Mouse (Mus musculus) lung, embryonic 15.5 days (tissue): ENCODE measurements around the gene Ptprm. TPM values are rescaled to one million over a fixed set of nuclear protein-coding genes. Genes with fewer than 3 reads are reported as not detected.

Experiments
- ATAC-seq: fragments of 200-750 bp; cut with Nextera tagmentation; 2 replicates; pipeline ENCODE4 v1.8.0; 2017; ENCODE audit warnings: moderate number of reproducible peaks, borderline replicate concordance; ENCODE audit not compliant: low FRiP score, low TSS enrichment; ENCODE audit errors: extremely low read depth
- H3K27ac ChIP-seq: fragments of 300-500 bp; sonication (generic); 2 replicates; pipeline ENCODE4 v1.5.1; 2015; ENCODE audit warnings: moderate library complexity, mild to moderate bottlenecking, inconsistent platforms
- H3K27me3 ChIP-seq: fragments of 300-500 bp; sonication (generic); 2 replicates; pipeline ENCODE4 v1.6.1; 2015; ENCODE audit warnings: inconsistent platforms
- H3K36me3 ChIP-seq: fragments of 300-500 bp; sonication (generic); 2 replicates; pipeline ENCODE4 v1.6.1; 2015; ENCODE audit warnings: inconsistent platforms
- H3K4me1 ChIP-seq: fragments of 300-500 bp; sonication (generic); 2 replicates; pipeline ENCODE4 v1.6.1; 2015; ENCODE audit warnings: inconsistent platforms
- H3K4me2 ChIP-seq: fragments of 300-500 bp; sonication (generic); 2 replicates; pipeline ENCODE4 v1.6.1; 2015; ENCODE audit warnings: inconsistent platforms, mild to moderate bottlenecking, moderate library complexity
- H3K4me3 ChIP-seq: fragments of 300-500 bp; sonication (generic); 2 replicates; pipeline ENCODE4 v1.5.1; 2015; ENCODE audit warnings: mild to moderate bottlenecking, inconsistent platforms
- H3K9ac ChIP-seq: fragments of 300-500 bp; sonication (generic); 2 replicates; pipeline ENCODE4 v1.6.1; 2015; ENCODE audit warnings: inconsistent platforms
- H3K9me3 ChIP-seq: fragments of 300-500 bp; sonication (generic); 2 replicates; pipeline ENCODE4 v1.6.1; 2016; ENCODE audit warnings: inconsistent platforms
- WGBS: fragments of 180-500 bp; shearing (Covaris S2); methylation state at CpG from one replicate; pipeline ENCODE4 v1.1.7; 2015; 5-methylcytosine and 5-hydroxymethylcytosine counted together
- polyA plus RNA-seq: library from polyadenylated mRNA; unstranded; fragments of >200 nt; fragmentation: Nextera tagmentation; extraction: Ambion mirVana; gene quantifications from 2 replicates; pipeline ENCODE4 v1.2.1, GENCODE M21; 2015

Ptprm gene
- polyA plus RNA-seq, 1 experiment from 2014 or later, result 43.2 TPM

- Histone ChIP-seq H3K4me1 (peaks cover 16% of the 10 kb centered on the region), H3K4me2 (no peak overlapping the region), H3K4me3 (no peak overlapping the region), H3K9ac (no peak overlapping the region), H3K36me3 (no peaks in the 10 kb centered on the region), H3K27me3 (no peaks in the 10 kb centered on the region), H3K27ac (no peak overlapping the region), H3K9me3 (no peaks in the 10 kb centered on the region)
- 86% methylated on average over 13 of the region's 13 CpGs for WGBS
- no peak for ATAC-seq
Observed at GRCm38 (mm10) chr17:67277124-67277910, 76.9 kb downstream of the Ptprm start.

- Histone ChIP-seq H3K4me3 (no peak overlapping the region), H3K4me1 (peaks cover 7% of the 10 kb centered on the region), H3K9ac (no peak overlapping the region), H3K4me2 (no peak overlapping the region), H3K36me3 (no peaks in the 10 kb centered on the region), H3K9me3 (no peaks in the 10 kb centered on the region), H3K27me3 (no peaks in the 10 kb centered on the region), H3K27ac (no peak overlapping the region)
- ATAC-seq, result no peak
- 41% methylated on average over 21 of the region's 21 CpGs for WGBS
Observed at GRCm38 (mm10) chr17:67274531-67275094, 79.6 kb downstream of the Ptprm start.

GRCm38 (mm10) chr17:67272928-67273327 lies 81.3 kb downstream of the Ptprm start:
- Histone ChIP-seq H3K36me3 (no peaks in the 10 kb centered on the region), H3K27ac (no peak overlapping the region), H3K4me1 (peaks cover 7% of the 10 kb centered on the region), H3K9ac (no peak overlapping the region), H3K4me2 (no peak overlapping the region), H3K9me3 (no peaks in the 10 kb centered on the region), H3K27me3 (no peaks in the 10 kb centered on the region), H3K4me3 (no peak overlapping the region)
- no peak for ATAC-seq

- Histone ChIP-seq H3K9ac (no peak overlapping the region), H3K9me3 (no peaks in the 10 kb centered on the region), H3K27ac (no peak overlapping the region), H3K4me3 (no peak overlapping the region), H3K27me3 (no peaks in the 10 kb centered on the region), H3K36me3 (no peaks in the 10 kb centered on the region), H3K4me2 (no peak overlapping the region), H3K4me1 (no peaks in the 10 kb centered on the region)
- ATAC-seq, result no peak
- 60% methylated on average over 9 of the region's 9 CpGs for WGBS
Observed at GRCm38 (mm10) chr17:67268475-67269080, 85.7 kb downstream of the Ptprm start.

GRCm38 (mm10) chr17:67266270-67266669 lies 88.0 kb downstream of the Ptprm start:
- ATAC-seq, result no peak
- H3K9me3 ChIP-seq, result no peaks in the 10 kb centered on the region
- 92% methylated on average over 6 of the region's 6 CpGs for WGBS
- H3K36me3 ChIP-seq, result no peaks in the 10 kb centered on the region
- no peak overlapping the region for H3K27ac ChIP-seq
- no peak overlapping the region for H3K4me3 ChIP-seq
- no peak overlapping the region for H3K9ac ChIP-seq
- H3K4me2 ChIP-seq, result no peak overlapping the region
- H3K27me3 ChIP-seq, result no peaks in the 10 kb centered on the region
- no peaks in the 10 kb centered on the region for H3K4me1 ChIP-seq

- Histone ChIP-seq H3K27ac (no peak overlapping the region), H3K4me1 (no peaks in the 10 kb centered on the region), H3K27me3 (no peaks in the 10 kb centered on the region), H3K9ac (no peak overlapping the region), H3K9me3 (no peaks in the 10 kb centered on the region), H3K4me3 (no peak overlapping the region), H3K4me2 (no peak overlapping the region), H3K36me3 (no peaks in the 10 kb centered on the region)
- 94% methylated on average over 4 of the region's 4 CpGs for WGBS
- no peak for ATAC-seq
Observed at GRCm38 (mm10) chr17:67265520-67265919, 88.7 kb downstream of the Ptprm start.

GRCm38 (mm10) chr17:67264716-67265115 lies 89.5 kb downstream of the Ptprm start:
- Histone ChIP-seq H3K4me2 (no peak overlapping the region), H3K9ac (no peak overlapping the region), H3K36me3 (no peaks in the 10 kb centered on the region), H3K27ac (no peak overlapping the region), H3K9me3 (no peaks in the 10 kb centered on the region), H3K4me1 (no peaks in the 10 kb centered on the region; the same call in 1 of the 2 replicates), H3K27me3 (no peaks in the 10 kb centered on the region), H3K4me3 (no peak overlapping the region)
- WGBS, result 85% methylated on average over 6 of the region's 6 CpGs
- no peak for ATAC-seq

GRCm38 (mm10) chr17:67263024-67263423 lies 91.2 kb downstream of the Ptprm start:
- Histone ChIP-seq H3K9ac (no peak overlapping the region), H3K4me3 (no peak overlapping the region), H3K27me3 (no peaks in the 10 kb centered on the region), H3K36me3 (no peaks in the 10 kb centered on the region), H3K27ac (no peak overlapping the region), H3K4me2 (no peak overlapping the region), H3K9me3 (no peaks in the 10 kb centered on the region), H3K4me1 (no peaks in the 10 kb centered on the region; the same call in 1 of the 2 replicates)
- 68% methylated on average over 1 of the region's 1 CpGs for WGBS
- ATAC-seq, result no peak

- H3K4me2 ChIP-seq, result no peak overlapping the region
- H3K9me3 ChIP-seq, result no peaks in the 10 kb centered on the region
- 64% methylated on average over 4 of the region's 4 CpGs for WGBS
- no peak for ATAC-seq
- H3K4me3 ChIP-seq, result no peak overlapping the region
- H3K27me3 ChIP-seq, result no peaks in the 10 kb centered on the region
- no peak overlapping the region for H3K9ac ChIP-seq
- H3K27ac ChIP-seq, result no peak overlapping the region
- peaks cover 3% of the 10 kb centered on the region; the same call in 1 of the 2 replicates for H3K4me1 ChIP-seq
- H3K36me3 ChIP-seq, result no peaks in the 10 kb centered on the region
Observed at GRCm38 (mm10) chr17:67260016-67260415, 94.2 kb downstream of the Ptprm start.

GRCm38 (mm10) chr17:67257780-67258179 lies 96.5 kb downstream of the Ptprm start:
- no peak overlapping the region for H3K4me2 ChIP-seq
- peaks cover 11% of the 10 kb centered on the region for H3K4me1 ChIP-seq
- 38% methylated on average over 5 of the region's 5 CpGs for WGBS
- no peaks in the 10 kb centered on the region for H3K9me3 ChIP-seq
- ATAC-seq, result peak; percentile 28
- H3K36me3 ChIP-seq, result no peaks in the 10 kb centered on the region
- H3K4me3 ChIP-seq, result no peak overlapping the region
- H3K9ac ChIP-seq, result no peak overlapping the region
- H3K27ac ChIP-seq, result no peak overlapping the region; the same call in 1 of the 2 replicates
- H3K27me3 ChIP-seq, result no peaks in the 10 kb centered on the region

- 43% methylated on average over 5 of the region's 6 CpGs for WGBS
- H3K9ac ChIP-seq, result no peak overlapping the region
- H3K4me2 ChIP-seq, result no peak overlapping the region
- H3K27ac ChIP-seq, result no peak overlapping the region
- no peak for ATAC-seq
- no peaks in the 10 kb centered on the region for H3K9me3 ChIP-seq
- H3K4me1 ChIP-seq, result peaks cover 18% of the 10 kb centered on the region
- H3K27me3 ChIP-seq, result no peaks in the 10 kb centered on the region
- no peaks in the 10 kb centered on the region for H3K36me3 ChIP-seq
- no peak overlapping the region for H3K4me3 ChIP-seq
Observed at GRCm38 (mm10) chr17:67256171-67256570, 98.1 kb downstream of the Ptprm start.

GRCm38 (mm10) chr17:67253445-67253844 lies 100.8 kb downstream of the Ptprm start:
- Histone ChIP-seq H3K9ac (no peak overlapping the region), H3K4me1 (peaks cover 18% of the 10 kb centered on the region), H3K4me2 (no peak overlapping the region), H3K4me3 (no peak overlapping the region), H3K36me3 (no peaks in the 10 kb centered on the region), H3K27ac (peak overlapping the region; percentile 24; the same call in 1 of the 2 replicates), H3K27me3 (no peaks in the 10 kb centered on the region), H3K9me3 (no peaks in the 10 kb centered on the region)
- WGBS, result 28% methylated on average over 4 of the region's 4 CpGs
- no peak for ATAC-seq
